Mouse (Mus musculus) intestine, embryonic 16.5 days (tissue): ENCODE data around the gene Myt1l. TPM values are rescaled to one million over a fixed set of nuclear protein-coding genes. Genes with fewer than 3 reads are reported as not detected.

ENCODE experiments used
- ATAC-seq: fragments of 200-750 bp; cut with Nextera tagmentation; 2 replicates; pipeline ENCODE4 v1.8.0; 2017; ENCODE audit warnings: moderate TSS enrichment, moderate library complexity
- H3K27ac ChIP-seq: fragments of 300-500 bp; sonication (generic); 2 replicates; pipeline ENCODE4 v1.5.1; 2014; ENCODE audit warnings: mild to moderate bottlenecking, low read length
- H3K27me3 ChIP-seq: fragments of 300-500 bp; sonication (generic); replicated peaks from 2 replicates; pipeline ENCODE4 v1.6.1; 2014; ENCODE audit warnings: low read length, control low read depth, mixed read lengths; ENCODE audit not compliant: control insufficient read depth, insufficient read depth
- H3K36me3 ChIP-seq: fragments of 300-500 bp; sonication (generic); 2 replicates; pipeline ENCODE4 v1.6.1; 2014; ENCODE audit warnings: low read length, control low read depth; ENCODE audit not compliant: control insufficient read depth, insufficient read depth
- H3K4me1 ChIP-seq: fragments of 300-500 bp; sonication (generic); 2 replicates; pipeline ENCODE4 v1.6.1; 2014; ENCODE audit warnings: low read length, control low read depth, mixed read lengths; ENCODE audit not compliant: control insufficient read depth, insufficient read depth
- H3K4me2 ChIP-seq: fragments of 300-500 bp; sonication (generic); 2 replicates; pipeline ENCODE4 v1.6.1; 2014; ENCODE audit warnings: low read depth, low read length, control low read depth
- H3K4me3 ChIP-seq: fragments of 300-500 bp; sonication (generic); 2 replicates; pipeline ENCODE4 v1.5.1; 2014; ENCODE audit warnings: mild to moderate bottlenecking, low read length
- H3K9ac ChIP-seq: fragments of 300-500 bp; sonication (generic); 2 replicates; pipeline ENCODE4 v1.6.1; 2014; ENCODE audit warnings: low read depth, low read length
- H3K9me3 ChIP-seq: fragments of 300-500 bp; sonication (generic); 2 replicates; pipeline ENCODE4 v1.6.1; 2016; ENCODE audit warnings: low read length, control low read depth; ENCODE audit not compliant: control insufficient read depth
- WGBS: fragments of 180-500 bp; shearing (Covaris S2); extraction: QIAGEN DNeasy Blood & Tissue Kit; methylation state at CpG from one replicate; pipeline ENCODE4 v1.1.7; 2014; 5-methylcytosine and 5-hydroxymethylcytosine counted together
- polyA plus RNA-seq: library from polyadenylated mRNA; unstranded; fragments of >200 nt; fragmentation: Nextera tagmentation; extraction: Ambion mirVana; gene quantifications from 2 replicates; pipeline ENCODE4 v1.2.1, GENCODE M21; 2015

Gene Myt1l
- polyA plus RNA-seq, 1 experiment from 2014 or later, result 3.3 TPM

DNA sequence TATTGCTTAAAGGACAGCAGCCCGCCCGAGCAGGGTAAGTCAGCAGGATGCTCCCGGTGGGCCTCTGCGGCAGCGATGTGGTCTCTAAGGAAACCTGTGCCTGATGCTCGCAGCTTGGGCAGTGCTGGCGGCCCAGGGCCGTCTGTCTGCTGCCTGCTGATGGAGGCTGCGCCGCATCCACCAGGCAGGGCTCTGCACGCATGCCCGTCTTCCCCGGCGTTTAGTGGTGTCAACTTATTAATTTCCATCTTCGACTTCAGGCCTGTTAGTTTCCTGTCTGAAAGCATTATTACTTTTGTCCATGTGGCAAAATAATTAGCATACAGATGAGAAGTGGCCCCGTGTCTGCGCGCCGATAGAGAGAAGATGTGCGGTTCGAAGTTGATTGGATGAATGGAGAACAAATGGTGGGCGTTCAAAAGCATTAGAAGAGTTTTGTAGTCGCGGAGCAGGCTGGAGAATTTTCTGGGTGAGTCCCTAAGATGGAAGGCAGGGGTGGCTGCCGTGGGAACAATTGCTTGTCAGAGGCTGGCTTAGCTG, 6.6 kb downstream of the Myt1l start:
- Histone ChIP-seq H3K9me3 (no peaks in the 10 kb centered on the region), H3K27ac (no peak overlapping the region), H3K4me2 (no peak overlapping the region), H3K4me1 (no peaks in the 10 kb centered on the region), H3K27me3 (peaks cover 29% of the 10 kb centered on the region), H3K4me3 (no peak overlapping the region), H3K9ac (no peak overlapping the region), H3K36me3 (no peaks in the 10 kb centered on the region)
- ATAC-seq, result no peak
- 2% methylated on average over 25 of the region's 25 CpGs for WGBS

DNA sequence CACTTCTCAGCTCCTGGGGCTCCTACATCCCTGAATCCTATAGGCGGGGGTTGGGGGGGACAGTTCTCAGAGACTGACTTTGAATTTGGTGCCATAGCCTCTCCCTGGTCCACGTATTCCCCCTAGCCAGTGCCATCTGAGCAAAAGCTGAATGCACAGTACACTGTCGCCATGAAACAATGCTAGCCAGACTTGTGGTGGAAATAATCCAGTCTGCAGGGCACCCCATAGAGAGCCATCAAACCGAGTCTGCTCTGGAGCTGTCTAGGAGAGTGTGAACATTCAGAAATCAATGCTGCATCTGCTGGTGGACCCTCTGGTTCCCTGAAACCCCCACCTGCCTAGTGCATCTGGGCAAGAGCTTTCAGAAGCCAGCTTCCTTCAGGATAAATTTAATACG, 9.7 kb downstream of the Myt1l start:
- H3K36me3 ChIP-seq, result no peaks in the 10 kb centered on the region
- H3K4me1 ChIP-seq, result no peaks in the 10 kb centered on the region
- ATAC-seq, result no peak
- no peak overlapping the region for H3K4me2 ChIP-seq
- no peak overlapping the region for H3K4me3 ChIP-seq
- no peaks in the 10 kb centered on the region for H3K9me3 ChIP-seq
- H3K9ac ChIP-seq, result no peak overlapping the region
- peaks cover 27% of the 10 kb centered on the region for H3K27me3 ChIP-seq
- WGBS, result 61% methylated on average over 5 of the region's 5 CpGs
- no peak overlapping the region for H3K27ac ChIP-seq

DNA sequence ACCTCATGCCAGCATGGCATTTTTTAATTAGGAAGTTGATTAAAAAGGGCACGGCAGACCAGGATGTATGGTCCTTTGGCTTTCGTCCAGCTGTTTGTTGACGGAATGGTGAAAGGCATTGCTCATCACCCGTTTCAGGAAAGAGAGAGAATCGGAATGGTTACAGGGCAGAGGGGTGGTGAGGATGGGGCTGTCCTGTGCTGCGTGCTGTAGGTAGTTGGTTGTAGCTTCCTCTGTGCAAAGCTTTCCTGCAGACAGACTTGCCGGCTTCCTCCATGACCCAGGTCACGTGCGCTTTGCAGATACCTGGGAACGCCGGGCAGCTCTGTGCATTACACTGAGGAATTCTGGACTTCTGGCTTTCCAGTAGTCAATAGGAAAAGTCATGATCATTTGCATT, 10.3 kb downstream of the Myt1l start:
- no peak for ATAC-seq
- H3K36me3 ChIP-seq, result no peaks in the 10 kb centered on the region
- H3K4me2 ChIP-seq, result no peak overlapping the region
- no peak overlapping the region for H3K27ac ChIP-seq
- WGBS, result 66% methylated on average over 11 of the region's 11 CpGs
- peaks cover 23% of the 10 kb centered on the region for H3K27me3 ChIP-seq
- H3K4me1 ChIP-seq, result no peaks in the 10 kb centered on the region
- H3K9ac ChIP-seq, result no peak overlapping the region
- H3K9me3 ChIP-seq, result no peaks in the 10 kb centered on the region
- no peak overlapping the region for H3K4me3 ChIP-seq

DNA sequence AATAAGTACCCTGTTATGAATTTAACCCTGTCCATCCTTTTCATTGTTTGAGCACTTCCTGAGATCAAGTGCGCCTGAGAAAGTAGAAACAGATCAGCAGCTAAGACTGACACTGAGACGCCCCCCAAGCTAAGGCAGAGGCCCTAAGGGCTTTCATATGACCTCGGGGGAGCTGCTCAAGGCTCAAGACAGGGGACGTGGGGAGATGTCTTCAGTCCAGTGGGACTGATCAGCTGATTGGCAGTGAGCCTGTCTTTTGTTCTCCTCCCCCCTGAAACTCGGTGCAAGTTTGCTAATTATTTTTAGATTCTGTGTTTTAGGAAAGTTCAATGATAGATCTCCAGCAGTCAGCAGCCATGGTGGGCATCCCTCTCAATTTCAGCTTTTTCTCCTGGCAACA, 10.9 kb downstream of the Myt1l start:
- no peak overlapping the region for H3K4me3 ChIP-seq
- H3K4me1 ChIP-seq, result no peaks in the 10 kb centered on the region
- no peaks in the 10 kb centered on the region for H3K9me3 ChIP-seq
- no peak overlapping the region for H3K4me2 ChIP-seq
- no peak overlapping the region for H3K9ac ChIP-seq
- no peaks in the 10 kb centered on the region for H3K36me3 ChIP-seq
- ATAC-seq, result no peak
- peaks cover 18% of the 10 kb centered on the region for H3K27me3 ChIP-seq
- H3K27ac ChIP-seq, result no peak overlapping the region
- WGBS, result 55% methylated on average over 5 of the region's 5 CpGs

GRCm38 (mm10) chr12:29540741-29541140, 12.6 kb downstream of the Myt1l start:
- H3K27ac ChIP-seq, result no peak overlapping the region
- H3K4me2 ChIP-seq, result no peak overlapping the region
- H3K4me3 ChIP-seq, result no peak overlapping the region
- no peaks in the 10 kb centered on the region for H3K4me1 ChIP-seq
- H3K9ac ChIP-seq, result no peak overlapping the region
- H3K36me3 ChIP-seq, result no peaks in the 10 kb centered on the region
- 78% methylated on average over 5 of the region's 5 CpGs for WGBS
- no peaks in the 10 kb centered on the region for H3K9me3 ChIP-seq
- H3K27me3 ChIP-seq, result peaks cover 6% of the 10 kb centered on the region; the same call in 1 of the 2 replicates
- no peak for ATAC-seq

DNA sequence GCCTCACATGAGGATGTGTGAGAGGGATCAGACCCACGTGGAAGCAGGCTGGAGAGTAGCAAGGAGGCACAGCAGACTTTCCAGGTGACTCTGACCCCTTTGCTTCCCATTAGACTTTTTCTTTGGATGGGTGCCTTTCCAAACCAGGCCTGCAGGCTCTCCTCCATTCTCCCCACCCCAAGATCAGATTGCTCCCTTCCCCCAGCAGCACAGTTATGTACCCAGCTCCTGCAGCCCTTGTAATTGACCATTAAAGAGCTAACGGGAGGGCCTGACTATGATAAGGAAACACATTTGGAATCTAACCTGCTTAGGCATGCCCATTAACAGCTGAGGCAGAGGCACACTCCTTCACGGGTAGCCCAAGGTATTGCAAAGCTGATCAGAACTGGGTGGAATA, 17.9 kb downstream of the Myt1l start:
- no peak overlapping the region for H3K4me3 ChIP-seq
- H3K4me1 ChIP-seq, result no peaks in the 10 kb centered on the region
- H3K9ac ChIP-seq, result no peak overlapping the region
- 45% methylated on average over 3 of the region's 3 CpGs for WGBS
- H3K36me3 ChIP-seq, result no peaks in the 10 kb centered on the region
- no peaks in the 10 kb centered on the region for H3K27me3 ChIP-seq
- no peaks in the 10 kb centered on the region for H3K9me3 ChIP-seq
- H3K27ac ChIP-seq, result no peak overlapping the region
- H3K4me2 ChIP-seq, result no peak overlapping the region
- no peak for ATAC-seq

- H3K36me3 ChIP-seq, result no peaks in the 10 kb centered on the region
- ATAC-seq, result no peak
- H3K27me3 ChIP-seq, result no peaks in the 10 kb centered on the region
- H3K4me2 ChIP-seq, result no peak overlapping the region
- no peaks in the 10 kb centered on the region for H3K9me3 ChIP-seq
- H3K9ac ChIP-seq, result no peak overlapping the region
- WGBS, result 67% methylated on average over 5 of the region's 5 CpGs
- H3K27ac ChIP-seq, result no peak overlapping the region
- H3K4me3 ChIP-seq, result no peak overlapping the region
- H3K4me1 ChIP-seq, result no peaks in the 10 kb centered on the region
Measured at GRCm38 (mm10) chr12:29547112-29547511, 18.9 kb downstream of the Myt1l start.

GRCm38 (mm10) chr12:29547755-29548154, 19.6 kb downstream of the Myt1l start:
- Histone ChIP-seq H3K36me3 (no peaks in the 10 kb centered on the region), H3K27ac (no peak overlapping the region), H3K9ac (no peak overlapping the region), H3K9me3 (no peaks in the 10 kb centered on the region), H3K4me2 (no peak overlapping the region), H3K4me3 (no peak overlapping the region), H3K27me3 (no peaks in the 10 kb centered on the region), H3K4me1 (no peaks in the 10 kb centered on the region)
- 60% methylated on average over 6 of the region's 6 CpGs for WGBS
- no peak for ATAC-seq

GRCm38 (mm10) chr12:29553138-29553537, 25.0 kb downstream of the Myt1l start:
- ATAC-seq, result no peak
- Histone ChIP-seq H3K36me3 (no peaks in the 10 kb centered on the region), H3K4me3 (no peak overlapping the region), H3K4me1 (no peaks in the 10 kb centered on the region), H3K27ac (no peak overlapping the region), H3K4me2 (no peak overlapping the region), H3K9ac (no peak overlapping the region), H3K27me3 (no peaks in the 10 kb centered on the region), H3K9me3 (no peaks in the 10 kb centered on the region)
- 72% methylated on average over 7 of the region's 7 CpGs for WGBS

GRCm38 (mm10) chr12:29555718-29556117, 27.5 kb downstream of the Myt1l start:
- no peak for ATAC-seq
- no peak overlapping the region for H3K9ac ChIP-seq
- H3K4me2 ChIP-seq, result no peak overlapping the region
- H3K27ac ChIP-seq, result no peak overlapping the region
- no peak overlapping the region for H3K4me3 ChIP-seq
- WGBS, result 74% methylated on average over 4 of the region's 4 CpGs
- H3K36me3 ChIP-seq, result no peaks in the 10 kb centered on the region
- H3K27me3 ChIP-seq, result no peaks in the 10 kb centered on the region
- H3K9me3 ChIP-seq, result no peaks in the 10 kb centered on the region
- no peaks in the 10 kb centered on the region for H3K4me1 ChIP-seq
